Mouse (Mus musculus): Measurements from ENCODE around the gene Hs3st4. TPM values are rescaled to one million over a fixed set of nuclear protein-coding genes. Genes with fewer than 3 reads are reported as not detected.

Hs3st4 gene
- polyA plus RNA-seq (2012; rRNA removed; ENCODE audit: low replicate concordance): 0.10 TPM in 1 of 2 replicates, not detected in the other

GRCm38 (mm10) chr7:123982461-123983038 lies at the start of gene Hs3st4:
Gene Hs3st4, plus strand, starts transcription at chr7:123982869.

Measured in subcutaneous adipose tissue, adult 2 months (tissue).